Mouse (Mus musculus) C2C12 (cell line): ENCODE results near the gene Ccl3. TPM values are rescaled to one million over a fixed set of nuclear protein-coding genes. Genes with fewer than 3 reads are reported as not detected.

Experiments used
- H3K27me3 ChIP-seq: one replicate; pipeline ENCODE4 v1.6.1; 2011; ENCODE audit not compliant: control insufficient read depth, insufficient read depth, insufficient read length
- H3K36me3 ChIP-seq: one replicate; pipeline ENCODE4 v1.6.1; 2011; ENCODE audit not compliant: control insufficient read depth, insufficient read depth
- H3K4me3 ChIP-seq: one replicate; pipeline ENCODE4 v1.5.1; 2011; ENCODE audit warnings: mild to moderate bottlenecking, control low read depth; ENCODE audit not compliant: poor library complexity, insufficient read depth, severe bottlenecking
- H3K79me2 ChIP-seq: one replicate; pipeline ENCODE4 v1.6.1; 2011; ENCODE audit not compliant: control insufficient read depth, insufficient read depth
- H3K79me3 ChIP-seq: one replicate; pipeline ENCODE4 v1.6.1; 2011; ENCODE audit warnings: low read depth, control low read depth
- H3ac ChIP-seq: one replicate; pipeline ENCODE3; 2011; ENCODE audit warnings: low read depth; ENCODE audit not compliant: control insufficient read depth, insufficient read length
- CEBPB ChIP-seq: IDR thresholded peaks from one replicate; pipeline ENCODE4 v1.6.1; 2011; ENCODE audit warnings: low read depth, mild to moderate bottlenecking, control low read depth, moderate library complexity
- CTCF ChIP-seq: IDR thresholded peaks from one replicate; pipeline ENCODE4 v1.5.1; 2011; ENCODE audit not compliant: control insufficient read depth, insufficient read depth, insufficient read length
- FOSL1 ChIP-seq: IDR thresholded peaks from one replicate; pipeline ENCODE4 v1.8.0; 2011; ENCODE audit warnings: mild to moderate bottlenecking, low read length; ENCODE audit not compliant: poor library complexity, insufficient read depth, severe bottlenecking
- MAX ChIP-seq: IDR thresholded peaks from one replicate; pipeline ENCODE4 v1.6.1; 2011; ENCODE audit warnings: mild to moderate bottlenecking, control low read depth
- MYOD1 ChIP-seq: IDR thresholded peaks from one replicate; pipeline ENCODE4 v1.6.1; 2011; ENCODE audit warnings: low read depth; ENCODE audit not compliant: control insufficient read depth, insufficient read length
- MYOG ChIP-seq: IDR thresholded peaks from one replicate; pipeline ENCODE4 v1.6.1; 2011; ENCODE audit not compliant: control insufficient read depth, insufficient read length; ENCODE audit errors: extremely low read depth
- USF1 ChIP-seq: IDR thresholded peaks from one replicate; pipeline ENCODE4 v1.6.1; 2011; ENCODE audit warnings: low read depth, mild to moderate bottlenecking, control low read depth, moderate library complexity
- polyA plus RNA-seq: library from polyadenylated mRNA; unstranded; fragments of >200 nt; fragmentation: generic; extraction: Trizol; gene quantifications from one replicate; pipeline ENCODE4 v1.2.1, GENCODE M21; 2012; ENCODE audit warnings: missing spikeins

Ccl3 gene
- polyA plus RNA-seq, 1 experiment = not detected

- no peaks in the 10 kb centered on the region for H3K79me3 ChIP-seq
- no peaks in the 10 kb centered on the region for H3K36me3 ChIP-seq
- TF ChIP-seq FOSL1 = no peak
- TF ChIP-seq MYOG = no peak
- TF ChIP-seq CEBPB = no peak
- TF ChIP-seq USF1 = no peak
- no peak for TF ChIP-seq MYOD1
- TF ChIP-seq CTCF = no peak
- TF ChIP-seq MAX = no peak
- no peaks in the 10 kb centered on the region for H3K79me2 ChIP-seq
- peaks cover 11% of the 10 kb centered on the region for H3K27me3 ChIP-seq
- H3ac ChIP-seq = no peak within 1 kb of the TSS
- H3K4me3 ChIP-seq = no peak within 1 kb of the TSS
These were observed 13.0 kb upstream of the Ccl3 start, which contains the start of gene Ccl4 for GRCm38 (mm10) chr11:83662204-83662603. TSS of gene Ccl4 (plus strand) at chr11:83662584.

- TF ChIP-seq CEBPB = no peak
- TF ChIP-seq USF1 = no peak
- no peak for TF ChIP-seq MYOG
- TF ChIP-seq CTCF = no peak
- TF ChIP-seq FOSL1 = no peak
- H3K4me3 ChIP-seq = no peak overlapping the region
- no peaks in the 10 kb centered on the region for H3K79me3 ChIP-seq
- peaks cover 11% of the 10 kb centered on the region for H3K27me3 ChIP-seq
- no peaks in the 10 kb centered on the region for H3K36me3 ChIP-seq
- H3K79me2 ChIP-seq = no peaks in the 10 kb centered on the region
- H3ac ChIP-seq = no peak overlapping the region
These were observed 9.6 kb upstream of the Ccl3 start for GRCm38 (mm10) chr11:83658797-83659196.

GRCm38 (mm10) chr11:83657508-83657907 lies 8.4 kb upstream of the Ccl3 start:
- Histone ChIP-seq H3K27me3 (peaks cover 11% of the 10 kb centered on the region), H3K79me2 (no peaks in the 10 kb centered on the region)
- TF ChIP-seq MYOD1 = no peak
- no peak for TF ChIP-seq CTCF
- no peak for TF ChIP-seq MAX
- no peak for TF ChIP-seq MYOG
- TF ChIP-seq FOSL1 = no peak
- TF ChIP-seq USF1 = no peak
- no peak for TF ChIP-seq CEBPB

GRCm38 (mm10) chr11:83654606-83655005 lies 5.5 kb upstream of the Ccl3 start:
- TF ChIP-seq CEBPB = no peak
- no peak for TF ChIP-seq USF1
- no peak for TF ChIP-seq MYOG
- TF ChIP-seq MYOD1 = no peak
- TF ChIP-seq CTCF = no peak
- TF ChIP-seq FOSL1 = no peak
- no peak for TF ChIP-seq MAX
- H3K36me3 ChIP-seq = no peaks in the 10 kb centered on the region
- no peaks in the 10 kb centered on the region for H3K79me2 ChIP-seq
- no peak overlapping the region for H3ac ChIP-seq
- H3K4me3 ChIP-seq = no peak overlapping the region
- peaks cover 7% of the 10 kb centered on the region for H3K27me3 ChIP-seq
- H3K79me3 ChIP-seq = no peaks in the 10 kb centered on the region

More at GRCm38 (mm10) chr11:83657508-83657907, 8.4 kb upstream of the Ccl3 start:
- Histone ChIP-seq H3K4me3 (no peak overlapping the region), H3K36me3 (no peaks in the 10 kb centered on the region), H3ac (no peak overlapping the region), H3K79me3 (no peaks in the 10 kb centered on the region)

- TF ChIP-seq MYOG (no peak), CTCF (no peak), USF1 (no peak), FOSL1 (no peak), MYOD1 (no peak), CEBPB (no peak), MAX (no peak)
- Histone ChIP-seq H3K79me2 (no peaks in the 10 kb centered on the region), H3K36me3 (no peaks in the 10 kb centered on the region), H3ac (no peak overlapping the region), H3K27me3 (peaks cover 3% of the 10 kb centered on the region), H3K4me3 (no peak overlapping the region), H3K79me3 (no peaks in the 10 kb centered on the region)
These were observed 2.6 kb downstream of the Ccl3 start for GRCm38 (mm10) chr11:83646356-83647149.

- TF ChIP-seq MAX = no peak
- no peak for TF ChIP-seq USF1
- TF ChIP-seq MYOG = no peak
- TF ChIP-seq FOSL1 = no peak
- TF ChIP-seq MYOD1 = no peak
- no peak for TF ChIP-seq CTCF
- TF ChIP-seq CEBPB = no peak
These were observed 3.6 kb downstream of the Ccl3 start, which contains the start of gene Rpl9-ps1 for GRCm38 (mm10) chr11:83645521-83645920. TSS of gene Rpl9-ps1 (minus strand) at chr11:83645621.

More at GRCm38 (mm10) chr11:83645521-83645920, 3.6 kb downstream of the Ccl3 start, which contains the start of gene Rpl9-ps1:
- Histone ChIP-seq H3K4me3 (no peak within 1 kb of the TSS), H3K36me3 (no peaks in the 10 kb centered on the region), H3K79me3 (no peaks in the 10 kb centered on the region), H3K79me2 (no peaks in the 10 kb centered on the region), H3K27me3 (peaks cover 3% of the 10 kb centered on the region), H3ac (no peak within 1 kb of the TSS)
